Mouse (Mus musculus) forebrain, embryonic 11.5 days (tissue): Measurements from ENCODE around the gene Mtfmt. TPM values are rescaled to one million over a fixed set of nuclear protein-coding genes. Genes with fewer than 3 reads are reported as not detected.

Experiments
- ATAC-seq: fragments of 200-750 bp; cut with Nextera tagmentation; replicated peaks from 2 replicates; pipeline ENCODE4 v1.8.0; 2017; ENCODE audit warnings: moderate TSS enrichment; ENCODE audit not compliant: low FRiP score
- DNase-seq: peaks from one replicate; pipeline ENCODE4 v3.0.0-alpha.2; 2017; ENCODE audit warnings: low spot score
- H3K27ac ChIP-seq: fragments of 300-500 bp; sonication (generic); 2 replicates; pipeline ENCODE4 v1.5.1; 2014; ENCODE audit warnings: low read depth, low read length
- H3K27me3 ChIP-seq: fragments of 300-500 bp; sonication (generic); 2 replicates; pipeline ENCODE4 v1.6.1; 2014; ENCODE audit warnings: mild to moderate bottlenecking, low read length, mixed read lengths; ENCODE audit not compliant: control insufficient read depth, insufficient read depth
- H3K36me3 ChIP-seq: fragments of 300-500 bp; sonication (generic); 2 replicates; pipeline ENCODE4 v1.6.1; 2014; ENCODE audit warnings: mild to moderate bottlenecking, low read length, moderate library complexity, mixed read lengths; ENCODE audit not compliant: control insufficient read depth, insufficient read depth
- H3K4me1 ChIP-seq: fragments of 300-500 bp; sonication (generic); replicated peaks from 2 replicates; pipeline ENCODE4 v1.6.1; 2014; ENCODE audit warnings: low read length, mixed read lengths; ENCODE audit not compliant: control insufficient read depth, insufficient read depth
- H3K4me2 ChIP-seq: fragments of 300-500 bp; sonication (generic); 2 replicates; pipeline ENCODE4 v1.6.1; 2014; ENCODE audit warnings: low read depth, mild to moderate bottlenecking, low read length, moderate library complexity, mixed read lengths; ENCODE audit not compliant: severe bottlenecking
- H3K4me3 ChIP-seq: fragments of 300-500 bp; sonication (generic); 2 replicates; pipeline ENCODE4 v1.5.1; 2014; ENCODE audit warnings: low read depth, low read length
- H3K9ac ChIP-seq: fragments of 300-500 bp; sonication (generic); 2 replicates; pipeline ENCODE4 v1.6.1; 2014; ENCODE audit warnings: low read length
- H3K9me3 ChIP-seq: fragments of 300-500 bp; sonication (generic); 2 replicates; pipeline ENCODE4 v1.6.1; 2016; ENCODE audit warnings: low read length, mixed read lengths; ENCODE audit not compliant: control insufficient read depth
- WGBS: fragments of 180-500 bp; shearing (Covaris S2); extraction: QIAGEN DNeasy Blood & Tissue Kit; methylation state at CpG from one replicate; pipeline ENCODE4 v1.1.7; 2014; 5-methylcytosine and 5-hydroxymethylcytosine counted together
- polyA plus RNA-seq: library from polyadenylated mRNA; unstranded; fragments of >200 nt; fragmentation: Nextera tagmentation; extraction: Ambion mirVana; gene quantifications from 2 replicates; pipeline ENCODE4 v1.2.1, GENCODE M21; 2014

The Mtfmt gene
- polyA plus RNA-seq, 1 experiment from 2014 or later = 19.6 TPM

DNA sequence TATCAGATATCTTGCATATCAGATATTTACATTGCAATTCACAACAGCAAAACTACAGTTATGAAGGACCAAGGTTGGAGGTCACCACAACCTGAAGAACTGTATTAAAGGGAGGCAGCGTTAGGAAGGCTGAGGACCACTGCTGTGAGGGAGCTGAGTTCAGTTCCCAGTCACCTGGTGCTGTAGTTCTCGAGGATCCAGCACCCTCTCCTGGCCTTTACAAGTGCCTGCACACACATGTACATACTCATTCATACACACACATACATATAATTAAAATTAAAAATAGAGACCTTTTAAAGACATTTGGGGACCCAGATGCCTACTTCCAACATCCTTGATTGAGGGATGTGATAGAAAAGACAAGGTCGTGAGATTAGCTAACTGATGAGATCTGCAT lies 15.9 kb upstream of the Mtfmt start:
- no peak for ATAC-seq
- no peak for DNase-seq
- Histone ChIP-seq H3K27ac (no peak overlapping the region), H3K4me1 (no peaks in the 10 kb centered on the region), H3K36me3 (no peaks in the 10 kb centered on the region), H3K9me3 (no peaks in the 10 kb centered on the region), H3K4me3 (no peak overlapping the region), H3K9ac (no peak overlapping the region), H3K4me2 (no peak overlapping the region), H3K27me3 (no peaks in the 10 kb centered on the region)
- 74% methylated on average over 3 of the region's 3 CpGs for WGBS

DNA sequence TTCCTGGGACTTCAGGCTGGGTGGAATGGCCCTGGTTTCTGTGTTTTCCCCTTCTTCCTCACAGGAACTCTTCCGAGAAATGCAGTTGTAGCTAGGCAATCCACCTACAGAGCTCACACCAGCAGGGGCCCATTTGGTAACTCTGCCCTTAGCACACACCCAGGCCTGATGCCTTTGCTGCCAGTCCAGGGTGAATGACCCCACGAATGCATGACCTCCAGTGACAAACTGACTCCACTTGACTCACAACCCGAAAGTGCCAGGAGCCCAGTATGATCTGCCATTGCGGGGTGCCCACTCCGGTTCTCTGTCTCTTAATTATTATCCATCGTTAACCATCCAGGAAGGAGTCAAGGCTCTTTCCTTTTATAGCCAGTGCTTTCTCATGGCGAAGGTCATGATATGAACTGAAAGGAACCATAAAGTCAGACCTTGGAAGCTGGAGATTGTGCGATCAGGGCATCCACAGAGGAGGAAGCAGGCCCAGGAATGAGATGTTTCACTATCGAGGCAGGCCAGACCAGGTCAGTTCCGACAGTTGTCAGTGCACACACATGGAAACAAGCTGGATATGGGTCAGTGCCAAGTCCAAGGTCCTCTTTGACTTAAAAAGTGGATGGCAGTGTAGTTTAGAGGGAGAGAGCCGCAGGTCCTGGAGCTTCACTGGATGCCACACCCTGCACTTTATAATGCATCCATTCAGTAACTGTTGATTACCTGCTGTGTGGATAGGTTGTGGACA lies 12.7 kb upstream of the Mtfmt start, which contains the start of gene Slc51b:
Gene Slc51b (minus strand): TSS at position 196 of the 742 bp plus-strand sequence.
- 84% methylated on average over 11 of the region's 11 CpGs for WGBS
- Histone ChIP-seq H3K27me3 (no peaks in the 10 kb centered on the region), H3K4me2 (no peak within 1 kb of the TSS), H3K36me3 (no peaks in the 10 kb centered on the region), H3K9me3 (no peaks in the 10 kb centered on the region), H3K4me1 (no peaks in the 10 kb centered on the region), H3K9ac (no peak within 1 kb of the TSS), H3K27ac (no peak within 1 kb of the TSS), H3K4me3 (no peak within 1 kb of the TSS)
- DNase-seq (no peak), ATAC-seq (no peak)

DNA sequence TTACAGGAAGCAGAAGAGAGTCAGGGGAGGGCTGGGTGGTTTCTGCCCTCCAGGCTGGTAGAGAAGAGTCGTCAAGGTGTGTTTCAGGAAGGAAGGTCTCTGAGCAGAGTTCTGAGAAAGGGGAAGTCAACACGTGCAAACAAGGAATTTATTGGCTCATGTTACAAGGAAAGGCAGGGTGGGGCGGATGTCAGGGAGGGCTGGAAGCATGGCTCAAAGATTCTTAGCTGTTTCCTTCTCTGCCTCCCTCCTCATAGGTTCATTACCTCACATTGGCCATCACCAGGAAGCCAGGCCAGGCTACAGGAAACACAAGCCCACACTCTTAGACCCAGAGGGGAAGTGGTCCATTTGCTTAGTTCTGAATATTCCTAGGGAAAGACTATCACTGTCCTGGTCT lies 11.2 kb upstream of the Mtfmt start:
- WGBS = 52% methylated on average over 3 of the region's 3 CpGs
- no peak overlapping the region for H3K9ac ChIP-seq

DNA sequence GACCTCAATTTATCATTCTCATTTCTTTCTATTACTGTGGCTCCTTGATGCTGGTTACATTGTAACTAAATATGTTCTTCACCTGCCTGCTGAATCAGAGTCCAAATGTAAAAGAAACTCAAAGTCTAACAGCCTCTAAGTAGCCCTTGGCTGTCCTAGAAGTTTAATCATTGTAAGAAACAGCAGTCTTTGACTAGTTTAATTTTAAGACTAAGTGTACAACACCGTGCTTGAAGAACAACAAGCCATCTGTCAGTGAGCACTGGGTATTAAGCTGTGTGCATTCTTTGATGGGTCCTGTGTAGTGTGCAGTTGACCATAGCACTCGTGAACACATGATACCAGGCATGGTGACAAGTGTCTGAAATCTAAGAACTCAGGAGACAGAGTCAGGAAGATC lies 8.1 kb upstream of the Mtfmt start:
- no peak overlapping the region for H3K4me2 ChIP-seq
- no peaks in the 10 kb centered on the region for H3K36me3 ChIP-seq
- 74% methylated on average over 2 of the region's 2 CpGs for WGBS
- no peaks in the 10 kb centered on the region for H3K27me3 ChIP-seq
- no peak overlapping the region for H3K9ac ChIP-seq
- no peak overlapping the region for H3K4me3 ChIP-seq
- DNase-seq = no peak
- no peaks in the 10 kb centered on the region for H3K9me3 ChIP-seq
- H3K4me1 ChIP-seq = no peaks in the 10 kb centered on the region
- no peak overlapping the region for H3K27ac ChIP-seq
- ATAC-seq = no peak

More for the DNA sequence above, 11.2 kb upstream of the Mtfmt start:
- Histone ChIP-seq H3K27me3 (no peaks in the 10 kb centered on the region), H3K9me3 (no peaks in the 10 kb centered on the region), H3K4me2 (no peak overlapping the region), H3K4me1 (no peaks in the 10 kb centered on the region), H3K36me3 (no peaks in the 10 kb centered on the region), H3K4me3 (no peak overlapping the region), H3K27ac (no peak overlapping the region)
- no peak for DNase-seq
- ATAC-seq = no peak

DNA sequence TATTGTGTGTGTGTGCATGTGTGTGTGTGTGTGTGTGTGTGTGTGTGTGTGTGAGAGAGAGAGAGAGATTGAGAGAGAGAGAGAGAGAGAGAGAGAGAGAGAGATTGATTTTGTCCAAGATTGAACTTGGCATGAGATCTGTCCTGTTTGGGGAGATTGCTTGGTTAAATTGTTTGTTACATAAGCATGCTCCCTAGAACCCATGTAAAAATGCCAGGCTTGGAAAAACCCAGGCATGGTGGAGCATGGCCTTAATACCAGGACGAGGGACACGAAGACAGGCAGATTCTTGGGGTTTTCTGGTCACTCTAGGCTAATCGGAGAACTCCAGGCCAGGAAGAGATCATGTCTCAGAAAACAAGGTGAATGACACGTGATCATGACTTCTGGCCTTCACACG lies 7.6 kb upstream of the Mtfmt start:
- H3K9me3 ChIP-seq = no peaks in the 10 kb centered on the region
- no peaks in the 10 kb centered on the region for H3K4me1 ChIP-seq
- WGBS = 86% methylated on average over 5 of the region's 5 CpGs

DNA sequence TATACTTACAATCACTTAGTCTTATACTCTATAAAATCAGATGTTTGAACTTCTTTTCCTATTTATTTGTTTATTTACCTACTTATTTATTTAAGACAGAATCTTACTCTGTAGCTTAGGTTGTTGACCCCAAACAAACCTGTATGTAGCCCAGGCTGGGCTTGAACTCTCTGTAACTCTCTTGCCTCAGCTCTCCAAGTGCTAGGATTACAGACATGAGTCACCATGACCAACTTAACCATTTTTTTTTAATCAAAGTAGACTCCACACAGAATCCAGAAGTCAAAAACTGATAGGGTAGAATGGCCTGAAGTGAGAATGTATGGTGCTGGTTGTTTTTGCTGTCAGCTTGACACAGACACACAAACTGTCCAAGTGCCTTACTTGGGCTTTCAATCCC lies 5.2 kb upstream of the Mtfmt start:
- Histone ChIP-seq H3K27me3 (no peaks in the 10 kb centered on the region), H3K27ac (no peak overlapping the region), H3K9me3 (no peaks in the 10 kb centered on the region), H3K4me3 (no peak overlapping the region), H3K36me3 (no peaks in the 10 kb centered on the region), H3K9ac (no peak overlapping the region), H3K4me2 (no peak overlapping the region), H3K4me1 (no peaks in the 10 kb centered on the region)
- no peak for DNase-seq
- no peak for ATAC-seq

More for the DNA sequence above, 7.6 kb upstream of the Mtfmt start:
- H3K9ac ChIP-seq = no peak overlapping the region
- H3K27me3 ChIP-seq = no peaks in the 10 kb centered on the region
- H3K4me3 ChIP-seq = no peak overlapping the region
- DNase-seq = no peak
- no peak overlapping the region for H3K4me2 ChIP-seq
- no peak for ATAC-seq
- no peaks in the 10 kb centered on the region for H3K36me3 ChIP-seq
- no peak overlapping the region for H3K27ac ChIP-seq

DNA sequence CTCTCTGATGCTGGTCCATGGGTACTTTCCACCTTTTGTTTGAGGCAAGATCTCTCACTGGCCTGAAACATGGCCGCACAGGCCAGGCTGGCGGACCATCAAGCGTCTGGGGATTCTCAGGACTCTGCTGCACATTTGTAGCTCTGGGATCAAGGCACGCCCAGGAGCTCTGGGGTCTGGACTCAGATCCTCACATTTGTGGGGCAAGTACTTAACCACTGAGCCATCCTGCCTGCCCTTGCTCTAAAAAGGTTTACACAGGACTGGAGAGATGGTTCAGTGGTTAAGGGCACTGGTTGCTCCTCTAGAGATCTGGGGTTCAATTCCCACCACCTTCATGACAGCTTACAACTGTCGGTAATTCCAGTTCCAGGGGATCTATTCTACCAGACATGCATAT lies 4.7 kb upstream of the Mtfmt start:
- ATAC-seq = no peak
- H3K9ac ChIP-seq = no peak overlapping the region
- H3K36me3 ChIP-seq = no peaks in the 10 kb centered on the region
- no peak overlapping the region for H3K27ac ChIP-seq
- no peak overlapping the region for H3K4me2 ChIP-seq
- H3K4me3 ChIP-seq = no peak overlapping the region
- H3K27me3 ChIP-seq = no peaks in the 10 kb centered on the region
- no peak for DNase-seq
- H3K9me3 ChIP-seq = no peaks in the 10 kb centered on the region
- no peaks in the 10 kb centered on the region for H3K4me1 ChIP-seq
- 82% methylated on average over 5 of the region's 5 CpGs for WGBS

DNA sequence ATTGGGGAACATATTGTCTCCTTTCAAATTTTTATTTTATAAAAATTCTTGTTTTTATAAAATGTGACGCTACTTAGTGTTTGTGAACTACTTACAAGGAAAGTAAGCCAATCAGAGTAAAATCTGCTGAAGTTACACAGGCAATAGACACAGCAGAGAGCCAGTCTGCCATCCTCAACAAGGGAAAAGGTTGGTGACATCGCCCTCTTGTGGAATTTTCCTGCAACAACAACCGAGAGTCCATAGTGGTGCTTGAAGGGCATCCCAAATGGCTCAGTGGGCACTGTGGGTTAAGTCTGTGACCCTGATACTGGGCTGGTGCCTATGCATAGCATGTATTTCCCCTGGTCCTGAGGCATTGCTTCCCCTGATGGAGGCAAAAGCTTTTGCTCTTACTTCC lies 3.3 kb upstream of the Mtfmt start:
- no peak for ATAC-seq
- 3% methylated on average over 3 of the region's 3 CpGs for WGBS
- no peaks in the 10 kb centered on the region for H3K4me1 ChIP-seq
- H3K27ac ChIP-seq = no peak overlapping the region
- H3K4me2 ChIP-seq = no peak overlapping the region
- no peaks in the 10 kb centered on the region for H3K9me3 ChIP-seq
- no peak overlapping the region for H3K4me3 ChIP-seq
- DNase-seq = peak; percentile 87
- H3K36me3 ChIP-seq = no peaks in the 10 kb centered on the region
- H3K9ac ChIP-seq = no peak overlapping the region
- no peaks in the 10 kb centered on the region for H3K27me3 ChIP-seq

DNA sequence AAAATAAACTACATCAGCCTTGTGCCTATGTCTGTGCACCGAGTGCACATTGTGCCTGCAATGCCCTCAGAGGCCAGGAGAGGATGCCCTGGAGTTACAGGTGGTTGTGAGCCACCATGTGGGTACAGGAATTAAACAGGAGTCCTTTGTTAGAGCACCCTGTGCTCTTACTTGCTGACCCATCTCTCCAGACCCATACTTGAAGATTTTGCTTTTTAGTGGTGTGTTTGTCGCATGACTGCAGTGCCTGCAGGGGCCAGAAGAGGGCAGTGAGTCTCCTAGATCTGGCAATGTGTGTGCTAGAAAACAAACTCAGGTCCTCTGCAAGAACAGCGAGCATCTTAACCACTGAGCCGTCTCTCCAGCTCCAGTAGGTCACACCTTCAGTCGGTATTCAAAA lies 1.4 kb upstream of the Mtfmt start:
- Histone ChIP-seq H3K4me1 (no peaks in the 10 kb centered on the region), H3K36me3 (no peaks in the 10 kb centered on the region), H3K9me3 (no peaks in the 10 kb centered on the region), H3K27me3 (no peaks in the 10 kb centered on the region), H3K27ac (no peak overlapping the region), H3K9ac (no peak overlapping the region), H3K4me3 (no peak overlapping the region), H3K4me2 (no peak overlapping the region)
- WGBS = 64% methylated on average over 5 of the region's 5 CpGs
- ATAC-seq = no peak
- peak; percentile 73 for DNase-seq
